ENCODE assay signal across 11 mouse cellular contexts in genomic region chr9:32508648-32509047, GRCm38 (mm10). TPM values are rescaled to one million over a fixed set of nuclear protein-coding genes. Genes with fewer than 3 reads are reported as not detected.
A peak's percentile ranks its signal among the peaks of the same experiment; 100 is the strongest.
DNase-seq lines count a peak whose midpoint lies in the region; ATAC-seq and TF ChIP-seq lines count a peak whose summit lies in the region.
"Had no signal": no experiment of that assay in that cellular context is flagged by ENCODE, and none has a peak within 500 bp of the region (broad histone marks: within the 10 kb centered on the region; RNA-seq: fewer than 3 reads in every experiment).

No protein-coding gene starts in this region.

- no peak for DNase-seq in limb, embryonic 11.5 days (ENCODE audit: low spot score)
- no peak for DNase-seq in limb, embryonic 10.5 days (ENCODE audit: low spot score)
- peak; percentile 71 to 82 for DNase-seq in spleen, postnatal 4 days (ENCODE audit: low spot score in 2 of 2)
- DNase-seq in forebrain, embryonic 11.5 days (ENCODE audit: low spot score), result no peak
- no peak for DNase-seq in stomach, postnatal 0 days (ENCODE audit: low spot score)
- DNase-seq: cerebellum, postnatal 10 days; kidney, adult 18-20 months had no signal

- no peak for TF ChIP-seq EP300 in stomach, postnatal 0 days (optimal IDR thresholded peaks at IDR 0.05)

- H3K27ac ChIP-seq in limb, embryonic 11.5 days (replicated peaks; ENCODE audit: low read depth, low read length), result peak overlapping the region; percentile 33; the same call in 1 of the 2 replicates
- no peak overlapping the region for H3K27ac ChIP-seq in limb, embryonic 10.5 days
- 0 out of 2 replicates have a peak overlapping the region, but pooled peaks have one; percentile 14 for H3K27ac ChIP-seq in lung, embryonic 16.5 days (ENCODE audit: low read length)
- no peak overlapping the region for H3K27ac ChIP-seq in hindbrain, embryonic 12.5 days
- no peak overlapping the region for H3K27ac ChIP-seq in forebrain, embryonic 11.5 days (ENCODE audit: low read depth, low read length)
- no peak overlapping the region for H3K27ac ChIP-seq in stomach, postnatal 0 days (replicated peaks)

- ATAC-seq in limb, embryonic 11.5 days (ENCODE audit: insufficient number of reproducible peaks, low FRiP score, low TSS enrichment, low read depth), result no peak
- peak; percentile 67 for ATAC-seq in common myeloid progenitor, adult 5-6 weeks (replicated peaks; ENCODE audit: low read depth, poor library complexity, severe bottlenecking)
- no peak for ATAC-seq in lung, embryonic 16.5 days (ENCODE audit: low read depth)
- no peak for ATAC-seq in hindbrain, embryonic 12.5 days (ENCODE audit: low FRiP score)
- no peak for ATAC-seq in forebrain, embryonic 11.5 days (replicated peaks; ENCODE audit: low FRiP score)
- ATAC-seq in stomach, postnatal 0 days (ENCODE audit: low FRiP score, low TSS enrichment), result no peak
- ATAC-seq: forebrain, embryonic 16.5 days had no signal

- no peak overlapping the region for H3K4me3 ChIP-seq in limb, embryonic 11.5 days (ENCODE audit: low read depth, low read length)
- H3K4me3 ChIP-seq in limb, embryonic 10.5 days, result no peak overlapping the region
- H3K4me3 ChIP-seq in lung, embryonic 16.5 days (ENCODE audit: low read length), result no peak overlapping the region
- H3K4me3 ChIP-seq in hindbrain, embryonic 12.5 days, result no peak overlapping the region
- H3K4me3 ChIP-seq in forebrain, embryonic 11.5 days (ENCODE audit: low read depth, low read length), result no peak overlapping the region
- no peak overlapping the region for H3K4me3 ChIP-seq in stomach, postnatal 0 days (ENCODE audit: low read depth, low read length)

- no peak for TF ChIP-seq CTCF in stomach, postnatal 0 days (IDR thresholded peaks at IDR 0.05; ENCODE audit: low read depth)

- WGBS in limb, embryonic 11.5 days, result 82% methylated on average over 2 of the region's 2 CpGs
- 86% methylated on average over 2 of the region's 2 CpGs for WGBS in limb, embryonic 10.5 days
- WGBS in lung, embryonic 16.5 days, result 40% methylated on average over 2 of the region's 2 CpGs
- 91% methylated on average over 2 of the region's 2 CpGs for WGBS in hindbrain, embryonic 12.5 days
- WGBS in forebrain, embryonic 11.5 days, result 84% methylated on average over 2 of the region's 2 CpGs
- 67% methylated on average over 2 of the region's 2 CpGs for WGBS in stomach, postnatal 0 days

- H3K36me3 ChIP-seq in limb, embryonic 11.5 days (ENCODE audit: control insufficient read depth, insufficient read depth, low read length), result no peaks in the 10 kb centered on the region
- H3K36me3 ChIP-seq in limb, embryonic 10.5 days, result peaks cover 51% of the 10 kb centered on the region
- no peaks in the 10 kb centered on the region for H3K36me3 ChIP-seq in lung, embryonic 16.5 days (ENCODE audit: control insufficient read depth, insufficient read depth, low read length)
- no peaks in the 10 kb centered on the region for H3K36me3 ChIP-seq in hindbrain, embryonic 12.5 days
- H3K36me3 ChIP-seq in forebrain, embryonic 11.5 days (ENCODE audit: control insufficient read depth, insufficient read depth, low read length), result no peaks in the 10 kb centered on the region
- no peaks in the 10 kb centered on the region for H3K36me3 ChIP-seq in stomach, postnatal 0 days (ENCODE audit: control insufficient read depth, insufficient read depth, low read length)

- no peak overlapping the region for H3K4me2 ChIP-seq in limb, embryonic 11.5 days (ENCODE audit: low read depth, severe bottlenecking)
- H3K4me2 ChIP-seq in lung, embryonic 16.5 days (ENCODE audit: low read depth, low read length), result no peak overlapping the region
- no peak overlapping the region for H3K4me2 ChIP-seq in hindbrain, embryonic 12.5 days (replicated peaks)
- H3K4me2 ChIP-seq in forebrain, embryonic 11.5 days (ENCODE audit: low read depth, low read length, severe bottlenecking), result no peak overlapping the region
- no peak overlapping the region for H3K4me2 ChIP-seq in stomach, postnatal 0 days (replicated peaks; ENCODE audit: low read depth)

- no peak overlapping the region for H3K9ac ChIP-seq in limb, embryonic 11.5 days (ENCODE audit: low read length)
- H3K9ac ChIP-seq in lung, embryonic 16.5 days (ENCODE audit: low read length), result no peak overlapping the region
- no peak overlapping the region for H3K9ac ChIP-seq in hindbrain, embryonic 12.5 days
- no peak overlapping the region for H3K9ac ChIP-seq in forebrain, embryonic 11.5 days (ENCODE audit: low read length)
- no peak overlapping the region for H3K9ac ChIP-seq in stomach, postnatal 0 days (ENCODE audit: low read length)

- peaks cover 33% of the 10 kb centered on the region for H3K4me1 ChIP-seq in limb, embryonic 11.5 days (ENCODE audit: control insufficient read depth, insufficient read depth, low read length)
- peaks cover 83% of the 10 kb centered on the region for H3K4me1 ChIP-seq in limb, embryonic 10.5 days
- peaks cover 19% of the 10 kb centered on the region for H3K4me1 ChIP-seq in lung, embryonic 16.5 days (replicated peaks; ENCODE audit: control insufficient read depth, insufficient read depth, low read length)
- H3K4me1 ChIP-seq in hindbrain, embryonic 12.5 days, result peaks cover 8% of the 10 kb centered on the region; the same call in 1 of the 2 replicates
- no peaks in the 10 kb centered on the region for H3K4me1 ChIP-seq in forebrain, embryonic 11.5 days (replicated peaks; ENCODE audit: control insufficient read depth, insufficient read depth, low read length)
- no peaks in the 10 kb centered on the region for H3K4me1 ChIP-seq in stomach, postnatal 0 days (replicated peaks; ENCODE audit: control insufficient read depth, insufficient read depth)

- no peaks in the 10 kb centered on the region for H3K27me3 ChIP-seq in limb, embryonic 11.5 days (ENCODE audit: control insufficient read depth, insufficient read depth, low read length)
- no peaks in the 10 kb centered on the region for H3K27me3 ChIP-seq in limb, embryonic 10.5 days (ENCODE audit: low read depth, poor library complexity, severe bottlenecking)
- no peaks in the 10 kb centered on the region for H3K27me3 ChIP-seq in lung, embryonic 16.5 days (ENCODE audit: control insufficient read depth, insufficient read depth, low read depth, low read length)
- H3K27me3 ChIP-seq in hindbrain, embryonic 12.5 days, result no peaks in the 10 kb centered on the region
- no peaks in the 10 kb centered on the region for H3K27me3 ChIP-seq in forebrain, embryonic 11.5 days (ENCODE audit: control insufficient read depth, insufficient read depth, low read length)
- H3K27me3 ChIP-seq in stomach, postnatal 0 days (ENCODE audit: control insufficient read depth, insufficient read depth, low read length), result no peaks in the 10 kb centered on the region

- no peaks in the 10 kb centered on the region for H3K9me3 ChIP-seq in limb, embryonic 11.5 days (ENCODE audit: control insufficient read depth, low read length)
- H3K9me3 ChIP-seq in limb, embryonic 10.5 days (replicated peaks), result no peaks in the 10 kb centered on the region
- no peaks in the 10 kb centered on the region for H3K9me3 ChIP-seq in lung, embryonic 16.5 days (ENCODE audit: control insufficient read depth, low read length)
- H3K9me3 ChIP-seq in hindbrain, embryonic 12.5 days (replicated peaks), result no peaks in the 10 kb centered on the region
- H3K9me3 ChIP-seq in forebrain, embryonic 11.5 days (ENCODE audit: control insufficient read depth, low read length), result no peaks in the 10 kb centered on the region
- no peaks in the 10 kb centered on the region for H3K9me3 ChIP-seq in stomach, postnatal 0 days (ENCODE audit: control insufficient read depth, low read length)

RNA-seq across cellular contexts. Expression of gene Fli1, which starts 34.0 kb away (rescaled TPM):
- 62.2 and 68.3 TPM in 2 replicates for polyA plus RNA-seq in limb, embryonic 11.5 days (2014; fragmentation: Nextera tagmentation; extraction: Ambion mirVana)
- 50.6 and 71.2 TPM in 2 replicates for polyA plus RNA-seq in limb, embryonic 10.5 days (2016; fragmentation: Nextera tagmentation; extraction: Ambion mirVana)
- 88.2 and 91.2 TPM in 2 replicates for total RNA-seq in common myeloid progenitor, adult 5-6 weeks (2017)
- polyA plus RNA-seq in lung, embryonic 16.5 days (2015; fragmentation: Nextera tagmentation; extraction: Ambion mirVana), result 32.8 and 34.9 TPM in 2 replicates
- 24.4 and 26.4 TPM in 2 replicates for polyA plus RNA-seq in hindbrain, embryonic 12.5 days (2016; fragmentation: Nextera tagmentation; extraction: Ambion mirVana)
- 14.3 and 14.7 TPM in 2 replicates for polyA plus RNA-seq in forebrain, embryonic 11.5 days (2014; fragmentation: Nextera tagmentation; extraction: Ambion mirVana)
- 4.6 and 4.9 TPM in 2 replicates for polyA plus RNA-seq in stomach, postnatal 0 days (2015; fragmentation: Nextera tagmentation; extraction: Ambion mirVana)

Comparison
In these comparisons a context has a peak if more than half of its experiments do, and no peak if none do; other contexts are left out.
1. H3K27ac ChIP-seq: peak in limb, embryonic 11.5 days (single experiment) and lung, embryonic 16.5 days (single experiment); none in limb, embryonic 10.5 days (single experiment), hindbrain, embryonic 12.5 days (single experiment), forebrain, embryonic 11.5 days (single experiment) and stomach, postnatal 0 days (single experiment).
2. DNase-seq: peak in spleen, postnatal 4 days (2 of 2); none in limb, embryonic 11.5 days (single experiment), limb, embryonic 10.5 days (single experiment), forebrain, embryonic 11.5 days (single experiment) and stomach, postnatal 0 days (single experiment).